Mouse (Mus musculus) fat pad, adult 2 months (tissue): ENCODE measurements around the gene Snx29.
"Not testable (repeated sequence)": the region's sequence is repeated elsewhere in the genome, so short reads cannot be mapped to it uniquely, and the experiment has no call there.

Source experiments
- DNase-seq: peaks from one replicate; pipeline ENCODE4 v3.0.0-alpha.2; 2011; ENCODE audit warnings: low read depth, low spot score; ENCODE audit errors: extremely low read depth

The Snx29 gene

GRCm38 (mm10) chr16:11444626-11445025, 121.9 kb downstream of the Snx29 start:
- no peak for DNase-seq

- no peak for DNase-seq
Measured at GRCm38 (mm10) chr16:11446977-11447376, 124.3 kb downstream of the Snx29 start.

GRCm38 (mm10) chr16:11447905-11448304, 125.2 kb downstream of the Snx29 start:
- no peak for DNase-seq

- DNase-seq, result not testable (repeated sequence)
Measured at GRCm38 (mm10) chr16:11448696-11449095, 126.0 kb downstream of the Snx29 start.

GRCm38 (mm10) chr16:11449344-11449743, 126.6 kb downstream of the Snx29 start:
- DNase-seq, result no peak

GRCm38 (mm10) chr16:11450626-11451025, 127.9 kb downstream of the Snx29 start:
- DNase-seq, result no peak

GRCm38 (mm10) chr16:11454871-11455270, 132.2 kb downstream of the Snx29 start:
- DNase-seq, result no peak

- DNase-seq, result no peak
Measured at GRCm38 (mm10) chr16:11455545-11456140, 132.9 kb downstream of the Snx29 start.

- DNase-seq, result peak; percentile 90
Measured at GRCm38 (mm10) chr16:11456141-11456645, 133.5 kb downstream of the Snx29 start.

GRCm38 (mm10) chr16:11457136-11457535, 134.4 kb downstream of the Snx29 start:
- no peak for DNase-seq

- DNase-seq, result no peak
Measured at GRCm38 (mm10) chr16:11457609-11458350, 135.1 kb downstream of the Snx29 start.

- DNase-seq, result no peak
Measured at GRCm38 (mm10) chr16:11460210-11460609, 137.5 kb downstream of the Snx29 start.

GRCm38 (mm10) chr16:11461612-11462011, 138.9 kb downstream of the Snx29 start:
- no peak for DNase-seq

- DNase-seq, result no peak
Measured at GRCm38 (mm10) chr16:11468533-11469179, 145.9 kb downstream of the Snx29 start.

- DNase-seq, result no peak
Measured at GRCm38 (mm10) chr16:11469491-11469890, 146.8 kb downstream of the Snx29 start.

GRCm38 (mm10) chr16:11471246-11471645, 148.5 kb downstream of the Snx29 start:
- DNase-seq, result no peak

GRCm38 (mm10) chr16:11472852-11473251, 150.1 kb downstream of the Snx29 start:
- no peak for DNase-seq

GRCm38 (mm10) chr16:11473474-11473873, 150.8 kb downstream of the Snx29 start:
- no peak for DNase-seq

GRCm38 (mm10) chr16:11473893-11474505, 151.3 kb downstream of the Snx29 start:
- DNase-seq, result no peak

- DNase-seq, result no peak
Measured at GRCm38 (mm10) chr16:11475137-11475943, 152.6 kb downstream of the Snx29 start.

- DNase-seq, result no peak
Measured at GRCm38 (mm10) chr16:11476314-11476713, 153.6 kb downstream of the Snx29 start.
